Mouse (Mus musculus): ENCODE results near the gene Zfp786.
"Not testable (repeated sequence)": the region's sequence is repeated elsewhere in the genome, so short reads cannot be mapped to it uniquely, and the experiment has no call there.

The Zfp786 gene

DNA sequence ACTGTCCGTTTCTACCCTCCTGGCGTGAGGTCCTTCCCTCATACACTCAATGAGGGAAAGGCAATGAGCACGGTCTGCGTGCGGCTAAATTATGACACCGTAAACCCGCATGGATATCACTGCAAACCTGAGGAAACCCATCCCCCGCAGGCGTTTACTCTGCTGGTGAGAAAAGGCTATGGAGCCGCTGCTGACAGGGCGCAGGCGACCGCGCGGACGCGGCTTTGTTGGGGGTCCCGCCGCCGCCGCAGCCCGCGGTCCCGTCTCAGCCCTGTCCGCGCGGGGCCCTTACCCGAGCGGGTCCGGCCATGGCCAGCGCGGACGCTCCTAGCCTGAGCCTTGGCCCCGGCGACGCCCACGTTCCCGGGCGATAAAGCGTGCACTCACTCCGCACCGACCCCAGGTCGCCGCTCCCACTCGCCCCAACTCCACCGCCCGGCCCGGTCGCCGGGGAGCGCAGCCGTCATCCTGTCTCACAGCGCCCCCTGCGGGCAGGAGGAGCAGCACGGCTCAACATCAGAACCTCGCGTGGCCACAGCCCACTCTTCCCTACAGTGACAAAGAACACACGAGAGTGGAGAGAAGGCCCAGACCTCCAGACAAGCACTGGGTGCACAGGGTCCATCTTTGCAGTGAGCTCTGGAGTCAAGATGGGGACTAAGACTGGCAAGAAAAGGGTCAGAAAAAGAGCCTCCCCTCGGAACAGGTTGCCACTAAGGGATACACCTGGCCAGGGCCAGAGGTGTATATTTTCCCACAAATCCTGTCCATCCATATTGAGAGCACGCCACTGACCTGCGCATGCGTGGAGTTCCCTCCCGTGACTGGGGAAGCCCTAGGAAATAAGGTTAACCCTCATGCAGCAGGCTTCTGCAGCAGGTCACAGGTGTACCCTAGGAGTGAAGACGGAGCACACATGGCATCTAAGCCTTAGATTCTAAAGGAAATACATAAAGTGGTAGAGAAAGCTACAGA, at the start of gene Zfp786:
TSS of gene Zfp786 (minus strand) at position 764 of the 975 bp plus-strand sequence.
- DNase-seq (ENCODE audit: low spot score in 2 of 2), result peak; percentile 87 to 92

DNA sequence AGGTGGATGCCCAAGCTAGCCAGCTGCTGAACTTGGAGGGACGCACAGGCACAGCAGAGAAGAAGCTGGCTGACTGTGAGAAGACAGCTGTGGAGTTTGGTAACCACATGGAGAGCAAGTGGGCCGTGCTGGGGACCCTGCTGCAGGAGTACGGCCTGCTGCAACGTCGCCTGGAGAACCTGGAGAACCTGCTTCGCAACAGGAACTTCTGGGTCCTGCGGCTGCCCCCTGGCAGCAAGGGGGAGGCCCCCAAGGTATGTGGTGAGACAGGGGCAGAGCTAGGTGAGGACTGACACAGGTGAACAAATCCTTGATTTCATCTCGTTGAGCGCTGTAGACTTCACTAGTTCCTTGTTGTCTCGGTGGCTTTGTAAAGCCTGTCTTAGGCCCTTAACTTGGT, 49.5 kb upstream of the Zfp786 start:
- no peak for DNase-seq (ENCODE audit: low spot score in 2 of 2)

DNA sequence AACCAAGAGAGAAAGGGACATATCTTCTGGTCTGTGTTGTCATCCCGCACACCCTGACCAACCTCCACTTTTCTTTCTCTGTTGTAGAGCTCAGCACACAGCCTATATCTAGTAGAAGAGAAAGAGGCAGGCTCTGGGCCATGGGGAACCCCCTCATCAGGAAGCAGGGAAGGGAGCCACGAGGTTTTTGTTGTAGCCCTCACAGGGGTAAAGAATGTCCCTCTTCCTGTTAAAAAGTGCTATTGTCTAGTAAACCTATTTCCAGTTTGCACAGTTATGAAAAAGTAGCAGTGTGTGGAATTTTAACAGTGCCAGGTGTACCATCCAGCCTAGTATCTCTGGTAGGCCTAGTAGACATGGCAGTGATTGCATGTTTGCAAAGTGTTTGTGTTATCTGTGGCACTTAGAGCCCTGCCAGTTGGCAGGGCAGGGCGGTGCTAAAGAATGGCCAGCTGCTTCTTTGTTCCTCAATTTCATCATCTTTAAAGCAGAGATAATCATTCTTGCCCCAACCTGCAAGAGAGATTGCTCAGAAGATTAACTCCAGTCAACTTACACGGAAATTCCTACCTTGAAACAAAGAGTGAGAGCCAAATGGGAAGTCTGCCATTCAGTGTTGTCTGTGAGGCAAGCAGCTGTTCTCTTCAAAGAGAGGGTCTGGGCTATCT, 48.5 kb upstream of the Zfp786 start:
- DNase-seq (ENCODE audit: low spot score in 2 of 2), result no peak

DNA sequence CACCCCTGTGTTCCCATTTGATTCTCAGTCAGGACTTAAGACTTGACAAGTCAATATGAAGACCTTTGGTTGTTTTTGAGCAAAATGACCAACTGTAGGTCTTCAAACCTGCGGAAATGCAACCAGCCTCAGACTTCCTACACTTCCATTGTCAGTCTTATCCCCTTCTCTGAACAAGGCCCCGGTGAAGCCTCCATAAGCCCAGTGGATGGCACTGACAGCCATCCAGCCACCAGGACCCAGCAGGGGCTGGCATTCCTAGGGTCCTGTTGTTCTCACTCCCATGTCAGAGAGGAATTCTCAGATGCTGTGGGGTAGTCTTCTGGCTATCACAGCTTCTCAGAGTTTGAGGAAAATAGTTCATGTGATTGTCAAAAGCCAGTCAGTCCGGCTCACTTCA, 47.9 kb upstream of the Zfp786 start:
- DNase-seq (ENCODE audit: low spot score in 2 of 2), result no peak

DNA sequence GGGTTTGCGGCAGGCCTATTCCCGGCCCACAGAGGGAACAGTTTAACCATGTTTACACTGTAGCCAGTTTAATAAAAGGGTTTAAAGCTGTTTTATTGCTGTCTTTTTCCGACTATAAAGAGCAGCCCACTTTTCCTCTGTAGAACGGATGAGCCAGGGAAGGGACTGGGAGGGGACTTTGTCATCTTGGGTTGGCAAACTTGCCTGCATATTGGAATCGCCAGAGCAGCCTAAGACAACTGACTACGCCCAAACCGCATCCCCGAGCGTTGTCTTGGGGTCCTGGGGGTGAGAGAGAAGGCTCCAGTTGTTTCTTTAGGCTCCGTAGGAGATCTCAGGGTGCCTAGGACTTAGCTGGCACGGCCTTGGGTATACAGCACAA, 47.5 kb upstream of the Zfp786 start:
- no peak for DNase-seq (ENCODE audit: low spot score in 2 of 2)

DNA sequence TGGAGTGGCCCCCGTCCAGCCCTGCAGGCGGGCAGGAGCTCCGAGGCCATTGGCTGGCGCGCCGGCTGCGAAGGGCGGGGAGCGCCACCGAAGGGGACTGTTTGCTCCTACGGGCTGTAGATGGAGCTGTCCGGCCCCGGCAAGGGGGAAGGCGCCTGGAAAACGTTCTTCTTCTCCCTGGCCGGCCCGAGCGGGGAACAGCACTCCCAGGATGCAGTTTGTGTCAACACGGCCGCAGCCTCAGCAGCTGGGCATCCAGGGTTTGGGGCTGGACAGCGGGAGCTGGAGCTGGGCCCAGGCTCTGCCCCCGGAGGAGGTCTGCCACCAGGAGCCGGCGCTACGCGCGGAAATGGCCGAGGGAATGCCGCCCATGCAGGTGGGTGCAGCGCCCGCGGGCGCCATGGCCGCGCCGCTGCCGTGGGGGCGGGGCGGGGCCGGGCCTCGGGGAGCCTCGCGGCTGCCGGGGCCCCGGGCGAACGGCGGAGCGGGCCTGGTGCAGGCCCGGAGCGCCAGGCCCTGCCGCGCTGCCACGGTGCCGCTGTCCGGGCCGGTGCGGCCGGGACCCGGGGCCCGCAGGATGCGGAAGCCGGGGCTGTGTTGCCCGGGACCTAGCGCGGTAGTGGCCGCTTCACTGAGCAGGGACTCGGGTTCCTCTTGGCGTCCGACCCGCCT, 46.9 kb upstream of the Zfp786 start:
- DNase-seq (ENCODE audit: low spot score in 2 of 2), result peak; percentile 70 to 81

- DNase-seq (ENCODE audit: low spot score in 2 of 2), result no peak
These were observed 46.4 kb upstream of the Zfp786 start, which contains the start of gene Zfp282 for GRCm38 (mm10) chr6:47877058-47877457. Gene Zfp282, plus strand, starts transcription at chr6:47877204.

- DNase-seq (ENCODE audit: low spot score in 2 of 2), result no peak
These were observed 41.6 kb upstream of the Zfp786 start for GRCm38 (mm10) chr6:47872266-47872665.

- DNase-seq (ENCODE audit: low spot score in 2 of 2), result not testable (repeated sequence)
These were observed 27.1 kb upstream of the Zfp786 start for GRCm38 (mm10) chr6:47857729-47858128.

DNA sequence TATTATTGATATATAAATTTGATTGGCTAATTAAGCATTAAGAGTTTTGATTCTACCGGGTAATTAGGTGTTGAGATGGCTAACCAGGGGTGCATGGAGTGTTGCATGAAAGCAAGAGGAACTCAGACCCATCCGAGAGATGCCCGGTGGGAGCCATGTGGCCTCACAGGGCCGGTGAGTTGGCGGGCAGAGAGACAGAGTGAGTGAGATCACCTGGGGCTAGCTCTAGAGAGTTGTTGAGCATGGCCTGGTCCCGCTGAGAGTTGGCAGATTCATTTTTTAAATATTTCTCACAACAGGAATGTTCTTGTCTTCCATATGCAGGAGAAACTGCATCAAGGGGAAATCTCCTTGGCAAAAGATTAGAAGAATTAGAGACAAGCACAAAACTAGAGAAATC, 26.6 kb upstream of the Zfp786 start:
- DNase-seq (ENCODE audit: low spot score in 2 of 2), result no peak

GRCm38 (mm10) chr6:47845779-47846178, 15.1 kb upstream of the Zfp786 start:
- DNase-seq (ENCODE audit: low spot score in 2 of 2), result no peak

GRCm38 (mm10) chr6:47842337-47842736, 11.7 kb upstream of the Zfp786 start:
- DNase-seq (ENCODE audit: low spot score in 2 of 2), result no peak

DNA sequence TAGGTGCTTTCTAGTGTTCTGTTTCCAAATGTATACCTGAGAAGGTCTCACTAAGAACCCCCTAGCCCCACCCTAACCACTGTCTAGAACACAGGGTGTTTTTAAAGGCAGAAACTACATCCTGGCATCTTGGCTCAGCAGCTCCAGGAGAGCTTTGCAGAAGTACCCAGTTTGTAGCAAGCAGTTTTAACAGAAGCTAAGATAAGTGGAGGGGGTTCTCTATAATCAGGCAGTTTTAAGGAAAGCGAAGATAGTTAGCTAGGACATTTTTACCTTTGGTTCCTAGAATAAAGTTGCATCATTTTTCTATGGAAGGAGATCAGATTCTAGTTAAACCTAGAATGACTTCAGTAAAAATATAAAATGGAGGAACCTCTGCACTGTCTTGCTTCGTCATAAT, 11.2 kb upstream of the Zfp786 start:
- DNase-seq (ENCODE audit: low spot score in 2 of 2), result no peak

- no peak for DNase-seq (ENCODE audit: low spot score in 2 of 2)
These were observed 10.4 kb upstream of the Zfp786 start for GRCm38 (mm10) chr6:47841077-47841476.

GRCm38 (mm10) chr6:47837630-47838029, 7.0 kb upstream of the Zfp786 start:
- no peak for DNase-seq (ENCODE audit: low spot score in 2 of 2)

GRCm38 (mm10) chr6:47835984-47836521, 5.4 kb upstream of the Zfp786 start:
- DNase-seq (ENCODE audit: low spot score in 2 of 2), result peak; percentile 30 to 34

DNA sequence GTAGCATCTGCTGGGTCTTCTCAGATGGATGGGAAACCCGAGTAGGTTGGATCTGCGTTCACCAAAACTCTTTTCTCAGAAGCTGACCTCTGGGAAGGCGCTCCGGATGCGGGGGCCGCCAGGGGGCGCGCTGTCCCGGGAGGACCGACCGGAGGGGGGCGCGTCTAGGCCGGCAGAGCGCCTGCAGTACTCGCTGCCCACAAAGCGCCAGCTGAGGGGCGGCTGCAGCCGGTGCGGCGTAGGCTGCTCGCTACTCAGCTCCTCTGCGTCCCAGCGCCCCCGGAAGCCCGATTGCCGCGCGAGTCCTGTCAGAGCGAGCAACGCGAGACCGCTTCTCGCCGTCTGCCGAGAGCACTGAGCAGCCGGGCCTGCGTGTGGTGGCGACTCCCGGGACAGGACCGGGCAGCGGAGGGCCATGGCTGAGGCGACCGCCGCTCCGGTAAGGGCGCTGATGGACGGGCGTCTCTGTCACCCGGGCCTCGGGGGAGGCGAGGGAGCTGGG, 4.9 kb upstream of the Zfp786 start, which contains the start of gene Zfp398:
TSS of gene Zfp398 (plus strand) at position 180 of the 502 bp plus-strand sequence.
- DNase-seq (ENCODE audit: low spot score in 2 of 2), result peak; percentile 95 to 98

- no peak for DNase-seq (ENCODE audit: low spot score in 2 of 2)
These were observed 1.6 kb upstream of the Zfp786 start for GRCm38 (mm10) chr6:47832220-47832619.

- DNase-seq (ENCODE audit: low spot score in 2 of 2), result no peak
These were observed 1.7 kb downstream of the Zfp786 start for GRCm38 (mm10) chr6:47828950-47829349.

DNA sequence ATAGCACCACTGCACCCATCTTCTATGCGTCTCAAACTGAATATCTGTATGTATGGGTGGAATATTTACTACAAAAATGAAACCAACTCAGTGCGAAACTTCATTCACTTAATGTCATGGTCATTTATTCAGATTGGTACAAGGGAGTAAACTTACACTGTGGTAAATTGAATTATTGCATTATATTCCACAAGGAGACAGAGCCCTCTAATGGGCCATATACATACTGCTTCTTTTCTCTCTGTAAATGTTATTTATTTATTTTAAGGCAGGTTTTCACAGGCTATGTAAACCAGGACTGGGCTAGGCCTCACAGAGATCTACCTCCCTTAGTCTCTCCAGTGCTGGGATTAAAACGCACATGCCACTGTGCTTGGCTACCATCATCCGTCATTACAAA, 3.2 kb downstream of the Zfp786 start:
- DNase-seq (ENCODE audit: low spot score in 2 of 2), result no peak

DNA sequence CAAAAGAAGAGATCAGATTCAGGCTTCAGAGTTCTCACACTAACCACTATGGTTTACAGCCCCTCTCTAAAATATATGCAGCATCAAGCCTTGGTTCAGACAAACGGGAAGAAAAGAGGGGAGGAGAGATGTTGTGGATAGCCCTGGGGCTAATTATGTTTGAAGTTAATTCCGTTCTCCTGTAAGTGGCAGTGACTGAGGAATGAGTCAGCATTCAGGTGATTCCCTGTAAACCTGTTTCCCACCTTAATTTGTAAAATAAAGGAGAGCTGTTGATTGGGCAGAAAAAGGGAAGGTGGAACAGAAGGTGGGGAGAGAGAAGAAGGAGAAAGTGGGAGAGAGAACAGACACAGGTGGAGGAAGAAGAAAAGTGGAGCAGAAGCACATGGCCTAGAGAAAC, 6.4 kb downstream of the Zfp786 start:
- no peak for DNase-seq (ENCODE audit: low spot score in 2 of 2)

DNA sequence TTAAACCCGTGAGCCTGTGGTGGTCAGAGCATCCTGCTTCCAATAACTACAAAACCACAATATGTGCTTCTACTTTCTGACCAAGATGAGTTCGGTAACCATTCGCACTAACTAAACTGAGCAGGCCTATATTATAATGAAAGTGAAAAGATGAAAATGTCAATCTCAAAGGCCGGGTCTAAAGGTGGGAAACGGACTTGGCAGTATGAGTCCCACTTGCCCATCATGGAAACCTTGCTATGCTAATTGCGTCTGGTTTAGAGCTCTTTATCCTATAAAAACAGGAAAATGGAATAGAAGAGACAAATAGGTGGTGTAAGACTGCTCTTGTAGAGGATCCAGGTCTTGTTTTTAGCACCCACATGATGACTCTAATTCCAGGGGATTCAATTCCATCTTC, 8.9 kb downstream of the Zfp786 start:
- no peak for DNase-seq (ENCODE audit: low spot score in 2 of 2)

All from spleen, postnatal 14 days (tissue).